Mouse (Mus musculus): ENCODE measurements around the gene Slc44a5.

- TF ChIP-seq CTCF (IDR thresholded peaks at IDR 0.05; ENCODE audit: low read depth, low read length) = no peak
- no peak for TF ChIP-seq POLR2A (IDR thresholded peaks at IDR 0.05; ENCODE audit: extremely low read depth, insufficient read depth, low read length)
Measured at GRCm38 (mm10) chr3:153960884-153961283, 12.4 kb upstream of the Slc44a5 start.
